Mouse (Mus musculus): ENCODE measurements around the gene Srarp. TPM values are rescaled to one million over a fixed set of nuclear protein-coding genes. Genes with fewer than 3 reads are reported as not detected.

Gene Srarp
- polyA plus RNA-seq, 1 experiment = 12.9 TPM

GRCm38 (mm10) chr4:141421423-141421822, 14.5 kb downstream of the Srarp start:
- 8% methylated on average over 14 of the region's 14 CpGs for WGBS
- TF ChIP-seq CTCF (IDR thresholded peaks at IDR 0.05; ENCODE audit: borderline replicate concordance, insufficient read depth, low read depth, low read length) (no peak), POLR2A (IDR thresholded peaks at IDR 0.05; ENCODE audit: borderline replicate concordance, insufficient read depth, low read length) (no peak)
- H3K4me1 ChIP-seq (ENCODE audit: control insufficient read depth, insufficient read depth, low read length) = peaks cover 9% of the 10 kb centered on the region
- H3K27ac ChIP-seq (ENCODE audit: insufficient read depth, low read length) = no peak overlapping the region
- no peak overlapping the region for H3K4me3 ChIP-seq (replicated peaks; ENCODE audit: insufficient read depth, low read depth, low read length)
- no peaks in the 10 kb centered on the region for H3K27me3 ChIP-seq (ENCODE audit: control insufficient read depth, insufficient read depth, low read length)
- peak; percentile 44 to 45 for DNase-seq

GRCm38 (mm10) chr4:141420886-141421285, 15.0 kb downstream of the Srarp start:
- WGBS = 85% methylated on average over 9 of the region's 9 CpGs
- no peak overlapping the region for H3K4me3 ChIP-seq (replicated peaks; ENCODE audit: insufficient read depth, low read depth, low read length)
- H3K27me3 ChIP-seq (ENCODE audit: control insufficient read depth, insufficient read depth, low read length) = no peaks in the 10 kb centered on the region
- TF ChIP-seq CTCF (IDR thresholded peaks at IDR 0.05; ENCODE audit: borderline replicate concordance, insufficient read depth, low read depth, low read length) (no peak), POLR2A (IDR thresholded peaks at IDR 0.05; ENCODE audit: borderline replicate concordance, insufficient read depth, low read length) (no peak)
- no peak for DNase-seq
- no peak overlapping the region for H3K27ac ChIP-seq (ENCODE audit: insufficient read depth, low read length)
- peaks cover 9% of the 10 kb centered on the region for H3K4me1 ChIP-seq (ENCODE audit: control insufficient read depth, insufficient read depth, low read length)

DNA sequence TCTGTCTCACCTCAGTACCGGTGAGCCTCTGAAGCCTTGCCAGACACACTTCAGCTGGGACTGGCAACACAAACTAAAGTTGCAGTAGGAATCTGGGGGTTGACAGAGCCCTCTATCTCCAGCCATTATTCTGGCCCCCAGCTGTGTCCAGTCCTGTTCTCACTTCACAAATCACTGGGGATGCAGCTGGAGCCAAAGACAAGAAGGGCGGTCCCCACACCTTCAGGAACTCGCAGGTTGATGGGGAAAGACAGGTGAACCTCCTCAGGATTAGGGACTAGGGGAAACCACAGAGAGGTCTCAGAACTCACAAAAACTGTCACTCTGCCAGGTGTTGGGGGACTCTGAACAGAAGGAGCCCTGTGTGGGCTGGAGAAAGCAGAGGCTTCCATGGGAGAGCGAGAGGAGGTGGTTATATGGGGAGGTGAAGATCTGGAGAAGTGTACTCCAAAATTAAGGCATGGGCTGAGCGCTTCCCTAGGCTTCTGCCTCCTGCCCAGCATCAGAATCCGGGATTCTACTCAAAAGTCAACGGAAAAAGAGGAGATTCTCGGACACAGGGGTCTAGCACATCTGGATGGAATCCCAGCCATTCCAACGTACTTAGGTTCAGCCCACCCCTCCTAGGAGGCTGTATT, 15.6 kb downstream of the Srarp start, which contains the start of gene Hspb7:
Gene Hspb7, plus strand, starts transcription at position 588 of the 638 bp plus-strand sequence.
- peaks cover 9% of the 10 kb centered on the region for H3K4me1 ChIP-seq (ENCODE audit: control insufficient read depth, insufficient read depth, low read length)
- 80% methylated on average over 9 of the region's 9 CpGs for WGBS
- H3K4me3 ChIP-seq (replicated peaks; ENCODE audit: insufficient read depth, low read depth, low read length) = no peak within 1 kb of the TSS
- DNase-seq = no peak
- no peak within 1 kb of the TSS for H3K27ac ChIP-seq (ENCODE audit: insufficient read depth, low read length)
- no peak for TF ChIP-seq CTCF (IDR thresholded peaks at IDR 0.05; ENCODE audit: borderline replicate concordance, insufficient read depth, low read depth, low read length)
- no peak for TF ChIP-seq POLR2A (IDR thresholded peaks at IDR 0.05; ENCODE audit: borderline replicate concordance, insufficient read depth, low read length)
- H3K27me3 ChIP-seq (ENCODE audit: control insufficient read depth, insufficient read depth, low read length) = no peaks in the 10 kb centered on the region

DNA sequence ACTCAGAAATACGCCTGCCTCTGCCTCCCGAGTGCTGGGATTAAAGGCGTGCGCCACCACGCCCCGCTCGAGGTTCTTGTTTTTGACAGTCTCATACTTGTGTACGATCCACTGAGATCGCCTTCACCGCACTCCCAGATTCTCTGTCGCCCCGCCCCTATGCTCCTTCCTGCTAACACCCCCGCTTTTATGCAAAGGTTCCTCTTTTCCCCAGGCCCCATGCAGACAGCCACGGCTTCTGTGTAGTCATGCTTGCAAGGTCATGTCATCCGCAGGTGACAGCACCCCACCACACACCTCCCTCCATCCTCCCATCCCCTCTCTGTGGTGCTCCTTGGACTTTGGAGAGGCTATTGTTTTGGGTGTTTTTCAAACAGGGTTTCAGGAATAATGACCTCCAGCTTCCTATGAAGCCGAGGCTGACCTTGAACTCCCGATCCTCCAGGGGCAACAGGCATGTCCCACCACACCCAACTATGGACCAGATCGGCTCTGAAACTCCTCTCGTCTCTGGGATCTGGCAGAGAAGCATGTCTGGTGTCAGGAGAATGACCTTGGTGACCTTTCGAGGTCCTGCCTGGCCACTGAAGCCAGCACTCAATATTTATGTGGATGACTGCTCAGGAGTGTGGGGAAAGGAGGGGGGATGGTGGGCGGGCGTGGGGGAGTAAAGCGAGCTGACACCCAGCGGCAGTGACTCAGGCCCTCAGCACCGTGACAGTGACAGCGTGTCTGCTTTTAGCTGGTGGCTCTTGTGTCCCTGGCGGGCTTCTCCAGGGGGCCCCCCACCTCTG, 16.3 kb downstream of the Srarp start:
- H3K4me1 ChIP-seq (ENCODE audit: control insufficient read depth, insufficient read depth, low read length) = peaks cover 9% of the 10 kb centered on the region
- no peak overlapping the region for H3K27ac ChIP-seq (ENCODE audit: insufficient read depth, low read length)
- no peak overlapping the region for H3K4me3 ChIP-seq (replicated peaks; ENCODE audit: insufficient read depth, low read depth, low read length)
- H3K27me3 ChIP-seq (ENCODE audit: control insufficient read depth, insufficient read depth, low read length) = no peaks in the 10 kb centered on the region
- DNase-seq = no peak
- 81% methylated on average over 27 of the region's 27 CpGs for WGBS
- TF ChIP-seq CTCF (IDR thresholded peaks at IDR 0.05; ENCODE audit: borderline replicate concordance, insufficient read depth, low read depth, low read length) (no peak), POLR2A (IDR thresholded peaks at IDR 0.05; ENCODE audit: borderline replicate concordance, insufficient read depth, low read length) (no peak)

- DNase-seq = no peak
- Histone ChIP-seq H3K27me3 (ENCODE audit: control insufficient read depth, insufficient read depth, low read length) (no peaks in the 10 kb centered on the region), H3K4me1 (ENCODE audit: control insufficient read depth, insufficient read depth, low read length) (no peaks in the 10 kb centered on the region), H3K4me3 (replicated peaks; ENCODE audit: insufficient read depth, low read depth, low read length) (no peak within 1 kb of the TSS), H3K27ac (ENCODE audit: insufficient read depth, low read length) (no peak within 1 kb of the TSS)
- 55% methylated on average over 7 of the region's 7 CpGs for WGBS
- no peak for TF ChIP-seq CTCF (IDR thresholded peaks at IDR 0.05; ENCODE audit: borderline replicate concordance, insufficient read depth, low read depth, low read length)
- TF ChIP-seq POLR2A (IDR thresholded peaks at IDR 0.05; ENCODE audit: borderline replicate concordance, insufficient read depth, low read length) = no peak
Observed at GRCm38 (mm10) chr4:141415924-141416323, 20.0 kb downstream of the Srarp start, which contains the start of gene Clcnkb. TSS of gene Clcnkb (minus strand) at chr4:141416014.

DNA sequence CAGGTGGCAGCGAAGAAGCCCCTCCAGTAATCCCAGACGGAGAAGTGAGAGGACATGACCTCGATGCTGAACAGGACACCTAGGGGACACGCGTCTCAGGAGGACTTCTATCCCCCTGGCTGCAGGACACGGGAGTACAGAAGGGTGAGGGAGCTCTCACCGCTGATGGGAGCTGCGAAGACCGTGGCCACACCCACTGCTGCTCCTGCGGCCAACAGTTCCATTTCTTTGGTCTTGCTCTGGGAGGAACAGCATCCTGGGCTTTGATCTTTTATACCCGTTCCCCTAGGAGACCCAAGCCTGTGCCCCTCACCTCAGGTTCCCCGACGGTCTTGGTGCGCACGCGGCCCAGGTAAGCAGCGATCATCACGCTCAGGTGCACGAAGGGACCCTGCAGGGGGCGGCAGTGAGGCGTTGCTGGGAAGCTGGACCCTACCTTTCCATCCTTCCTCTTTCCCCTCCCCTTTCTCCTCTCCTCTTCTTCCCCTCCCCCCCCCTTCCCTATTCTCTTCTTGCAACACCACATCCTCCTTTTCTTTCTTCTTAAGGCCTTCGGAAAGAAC, 24.4 kb downstream of the Srarp start:
- H3K4me1 ChIP-seq (ENCODE audit: control insufficient read depth, insufficient read depth, low read length) = no peaks in the 10 kb centered on the region
- no peak overlapping the region for H3K27ac ChIP-seq (ENCODE audit: insufficient read depth, low read length)
- no peak for TF ChIP-seq POLR2A (IDR thresholded peaks at IDR 0.05; ENCODE audit: borderline replicate concordance, insufficient read depth, low read length)
- peak; percentile 19; the same call in 1 of the 2 replicates for TF ChIP-seq CTCF (IDR thresholded peaks at IDR 0.05; ENCODE audit: borderline replicate concordance, insufficient read depth, low read depth, low read length)
- 26% methylated on average over 22 of the region's 22 CpGs for WGBS
- no peaks in the 10 kb centered on the region for H3K27me3 ChIP-seq (ENCODE audit: control insufficient read depth, insufficient read depth, low read length)
- no peak overlapping the region for H3K4me3 ChIP-seq (replicated peaks; ENCODE audit: insufficient read depth, low read depth, low read length)
- no peak for DNase-seq

GRCm38 (mm10) chr4:141408577-141408976, 27.3 kb downstream of the Srarp start:
- 93% methylated on average over 3 of the region's 3 CpGs for WGBS
- TF ChIP-seq CTCF (IDR thresholded peaks at IDR 0.05; ENCODE audit: borderline replicate concordance, insufficient read depth, low read depth, low read length) (no peak), POLR2A (IDR thresholded peaks at IDR 0.05; ENCODE audit: borderline replicate concordance, insufficient read depth, low read length) (no peak)
- Histone ChIP-seq H3K27me3 (ENCODE audit: control insufficient read depth, insufficient read depth, low read length) (no peaks in the 10 kb centered on the region), H3K4me1 (ENCODE audit: control insufficient read depth, insufficient read depth, low read length) (0 out of 2 replicates have a peak, but pooled peaks cover 2% of the 10 kb centered on the region), H3K27ac (ENCODE audit: insufficient read depth, low read length) (no peak overlapping the region), H3K4me3 (replicated peaks; ENCODE audit: insufficient read depth, low read depth, low read length) (no peak overlapping the region)
- no peak for DNase-seq

Data from cerebellum, adult 2 months (tissue).